Mouse (Mus musculus) liver, embryonic 18 days (tissue): ENCODE data around the gene Gm17334. TPM values are rescaled to one million over a fixed set of nuclear protein-coding genes. Genes with fewer than 3 reads are reported as not detected.

ENCODE experiments used
- polyA plus RNA-seq: library from polyadenylated mRNA; depleted of rRNA; stranded (reverse); fragments of >200 nt; gene quantifications from 2 replicates; pipeline ENCODE4 v1.2.3, GENCODE M21; 2012; rRNA removed

The Gm17334 gene
- not detected in 2 replicates for polyA plus RNA-seq

GRCm38 (mm10) chr11:53773087-53773486 is at the start of gene Gm17334:
Gene Gm17334, minus strand, starts transcription at chr11:53773187.

GRCm38 (mm10) chr11:53769760-53770124 is 3.2 kb downstream of the Gm17334 start, which contains the start of gene Irf1:
Gene Irf1, plus strand, starts transcription at chr11:53770014.

Other genes starting within 250 kb of the Gm17334 start
- gene Kif3a, start 205.8 kb downstream of the Gm17334 start, polyA plus RNA-seq, result 2.9 and 3.1 TPM in 2 replicates
- 0.18 and 0.30 TPM in 2 replicates for gene Il4, start 154.5 kb downstream of the Gm17334 start, polyA plus RNA-seq
- not detected in 2 replicates for gene Il13, start 138.5 kb downstream of the Gm17334 start, polyA plus RNA-seq
- 3.2 TPM in 2 replicates for gene Rad50, start 65.9 kb downstream of the Gm17334 start, polyA plus RNA-seq
- not detected in 2 replicates for gene Il5, start 52.4 kb downstream of the Gm17334 start, polyA plus RNA-seq
- 24.6 and 28.0 TPM in 2 replicates for gene Irf1, start 3.2 kb downstream of the Gm17334 start, polyA plus RNA-seq
- gene Gm12216, start 86.1 kb upstream of the Gm17334 start, polyA plus RNA-seq, result 0.37 and 0.72 TPM in 2 replicates
- 4.1 and 4.2 TPM in 2 replicates for gene Slc22a5, start 118.5 kb upstream of the Gm17334 start, polyA plus RNA-seq
- 1.3 and 1.6 TPM in 2 replicates for gene Slc22a21, start 207.1 kb upstream of the Gm17334 start, polyA plus RNA-seq